Mouse (Mus musculus): ENCODE measurements around the gene Zfp566. TPM values are rescaled to one million over a fixed set of nuclear protein-coding genes. Genes with fewer than 3 reads are reported as not detected.

The Zfp566 gene
- polyA plus RNA-seq, 1 experiment from 2014 or later: 13.2 TPM

DNA sequence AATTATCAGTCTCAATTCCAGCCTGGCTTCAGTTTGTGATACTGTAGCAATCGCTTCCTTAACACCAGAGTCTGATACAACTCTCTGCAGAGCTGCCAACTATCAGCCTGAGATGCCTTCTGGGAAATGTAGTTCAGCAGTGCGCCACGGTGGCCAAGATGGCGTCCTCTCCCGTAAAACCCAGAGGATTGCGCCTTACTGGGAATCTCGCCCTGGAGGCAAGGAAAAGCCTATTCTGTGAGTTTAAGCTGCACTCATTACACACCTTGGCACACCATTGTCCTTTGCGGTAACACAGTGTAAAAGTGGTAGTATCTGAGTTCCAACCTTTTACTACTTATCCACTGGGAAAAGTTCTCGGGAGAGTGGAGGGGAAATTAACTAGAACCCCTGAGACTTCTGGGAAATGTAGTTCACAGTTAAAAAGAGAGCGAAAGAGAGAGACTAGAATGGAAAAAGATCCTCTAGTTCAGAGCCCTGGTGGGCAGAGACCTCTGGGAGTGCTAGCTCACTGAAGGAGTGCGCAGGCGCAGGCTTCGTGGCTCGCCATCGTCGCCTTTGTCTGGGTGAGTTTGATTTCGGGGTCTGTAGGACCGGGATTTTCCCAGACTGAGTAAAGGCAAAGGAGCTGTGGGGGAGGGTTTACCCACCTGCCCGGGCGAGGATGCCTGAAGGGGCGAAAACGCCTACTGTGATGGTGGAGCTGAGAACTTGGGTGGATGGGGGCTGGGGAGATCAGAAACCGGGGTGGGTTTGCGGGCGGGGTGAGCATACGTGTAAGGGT lies 4.5 kb upstream of the Zfp566 start, which contains the start of gene Zfp260:
Gene Zfp260, plus strand, starts transcription at position 132 of the 784 bp plus-strand sequence.
- no peaks in the 10 kb centered on the region for H3K27me3 ChIP-seq (replicated peaks)
- H3K27ac ChIP-seq (replicated peaks): peak within 1 kb of the TSS; percentile 98
- peak; percentile 84 for ATAC-seq (ENCODE audit: low FRiP score)
- peak within 1 kb of the TSS; percentile 87 for H3K9ac ChIP-seq (replicated peaks)
- peaks cover 13% of the 10 kb centered on the region for H3K36me3 ChIP-seq
- under 1% methylated on average over 26 of the region's 26 CpGs for WGBS
- peaks cover 35% of the 10 kb centered on the region for H3K4me1 ChIP-seq
- H3K9me3 ChIP-seq (replicated peaks): no peaks in the 10 kb centered on the region
- H3K4me2 ChIP-seq: peak within 1 kb of the TSS; percentile 69
- peak within 1 kb of the TSS; percentile 68 for H3K4me3 ChIP-seq (replicated peaks)

DNA sequence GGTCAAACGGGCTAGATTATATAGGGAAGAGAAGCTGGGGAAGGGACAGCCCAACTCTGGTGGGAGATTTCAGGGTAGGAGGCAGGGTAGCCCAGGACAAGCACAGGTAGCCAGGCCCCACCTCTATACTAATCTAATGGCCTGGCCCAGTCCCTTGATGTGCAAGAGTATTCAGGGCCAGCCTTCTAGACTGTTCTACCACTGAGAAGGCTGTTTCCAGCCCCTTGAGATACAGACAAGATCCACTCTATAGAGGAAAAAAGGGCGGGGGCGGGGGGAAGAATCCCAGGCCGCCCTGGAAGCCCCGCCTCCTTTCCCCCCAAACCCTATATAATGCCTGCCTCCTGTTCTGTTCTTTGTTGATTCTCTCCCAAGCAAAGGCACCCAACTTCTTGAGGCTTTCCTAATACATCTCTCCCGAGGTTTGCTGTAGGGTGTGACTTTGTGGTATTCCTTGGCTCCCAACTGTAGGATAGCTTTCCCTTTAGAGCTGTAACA lies 3.6 kb upstream of the Zfp566 start:
- peak overlapping the region; percentile 87 for H3K9ac ChIP-seq (replicated peaks)
- 80% methylated on average over 6 of the region's 6 CpGs for WGBS

DNA sequence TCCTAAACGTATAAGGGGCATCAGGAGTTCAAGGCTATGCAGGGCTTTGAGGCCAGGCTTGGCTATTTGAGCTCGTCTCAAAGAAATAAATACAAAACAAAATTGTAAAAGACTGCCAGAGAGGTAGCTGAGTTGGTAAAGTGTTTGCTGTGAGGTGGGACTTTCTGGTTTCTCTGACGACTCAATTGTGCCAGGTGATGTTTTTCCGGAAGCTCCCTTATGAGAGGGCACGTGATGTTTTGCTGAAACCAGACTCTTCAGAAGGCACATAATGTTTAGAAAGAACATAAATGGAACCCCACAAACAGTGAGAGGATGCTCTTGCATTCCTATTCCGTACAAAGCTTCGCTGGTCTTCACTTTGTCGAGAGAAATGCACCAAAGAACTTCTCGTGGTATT lies 2.3 kb upstream of the Zfp566 start:
- 84% methylated on average over 9 of the region's 9 CpGs for WGBS
- ATAC-seq (ENCODE audit: low FRiP score): no peak
- Histone ChIP-seq H3K9ac (replicated peaks) (no peak overlapping the region), H3K4me2 (no peak overlapping the region), H3K9me3 (replicated peaks) (no peaks in the 10 kb centered on the region), H3K4me3 (replicated peaks) (no peak overlapping the region), H3K4me1 (peaks cover 51% of the 10 kb centered on the region), H3K27me3 (replicated peaks) (no peaks in the 10 kb centered on the region), H3K36me3 (no peaks in the 10 kb centered on the region), H3K27ac (replicated peaks) (no peak overlapping the region)

More for the DNA sequence above, 3.6 kb upstream of the Zfp566 start:
- no peaks in the 10 kb centered on the region for H3K9me3 ChIP-seq (replicated peaks)
- 0 out of 2 replicates have a peak, but pooled peaks cover 4% of the 10 kb centered on the region for H3K36me3 ChIP-seq
- peaks cover 42% of the 10 kb centered on the region for H3K4me1 ChIP-seq
- peak overlapping the region; percentile 68 for H3K4me3 ChIP-seq (replicated peaks)
- H3K27me3 ChIP-seq (replicated peaks): no peaks in the 10 kb centered on the region
- no peak for ATAC-seq (ENCODE audit: low FRiP score)
- peak overlapping the region; percentile 98 for H3K27ac ChIP-seq (replicated peaks)
- H3K4me2 ChIP-seq: peak overlapping the region; percentile 69

DNA sequence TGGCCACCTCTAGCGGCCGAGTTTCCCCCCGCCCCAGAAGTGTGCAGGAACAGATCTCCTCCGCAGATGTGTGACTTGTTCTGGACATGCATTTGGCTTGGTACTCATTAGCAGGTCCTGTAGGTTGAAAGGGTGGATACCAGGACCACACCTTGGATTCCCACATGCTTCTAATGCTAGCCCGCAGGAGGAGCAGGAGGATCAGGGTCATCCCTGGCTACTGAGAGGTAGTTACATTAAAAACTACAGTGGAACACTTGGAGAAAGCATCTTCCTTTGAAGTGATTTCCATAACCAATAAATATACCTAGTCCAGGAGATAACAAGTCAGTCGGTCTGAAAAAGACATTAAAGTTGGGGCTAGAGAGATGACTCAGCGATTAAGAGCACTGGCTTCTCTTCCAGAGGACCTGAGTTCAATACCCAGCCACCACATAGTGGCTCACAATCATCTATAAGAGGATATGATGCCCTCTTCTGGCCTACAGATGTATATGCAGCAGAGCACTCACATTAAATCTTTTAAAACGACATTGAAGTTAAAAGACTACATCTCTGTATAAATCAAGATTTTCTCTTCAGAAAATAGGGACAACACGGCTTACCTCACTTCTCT lies 751 bp upstream of the Zfp566 start:
- H3K9me3 ChIP-seq (replicated peaks): no peaks in the 10 kb centered on the region
- peak overlapping the region; percentile 90 for H3K27ac ChIP-seq (replicated peaks)
- WGBS: 9% methylated on average over 9 of the region's 9 CpGs

DNA sequence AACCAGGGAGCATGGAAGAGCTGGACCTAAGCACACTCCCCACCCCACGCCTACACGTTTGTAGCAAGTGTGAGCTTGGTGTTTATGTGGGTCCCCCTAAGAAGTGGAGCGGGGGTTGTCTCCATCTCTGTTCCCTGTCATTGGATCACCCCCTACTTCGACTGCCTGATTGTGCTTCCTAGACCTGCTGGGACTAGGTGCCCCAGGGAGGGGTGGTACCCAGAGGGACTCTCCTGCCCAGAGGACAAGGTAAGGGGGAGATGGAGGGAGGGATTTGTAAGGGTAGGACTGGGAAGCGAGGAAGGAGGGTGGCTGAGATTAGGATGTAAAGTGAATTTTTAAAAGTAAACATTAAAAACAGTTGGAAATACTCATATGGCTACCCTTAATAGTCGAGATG lies 922 bp downstream of the Zfp566 start:
- Histone ChIP-seq H3K27me3 (replicated peaks) (no peaks in the 10 kb centered on the region), H3K9me3 (replicated peaks) (no peaks in the 10 kb centered on the region), H3K4me3 (replicated peaks) (peak overlapping the region; percentile 65), H3K9ac (replicated peaks) (peak overlapping the region; percentile 62), H3K36me3 (peaks cover 26% of the 10 kb centered on the region), H3K27ac (replicated peaks) (no peak overlapping the region; the same call in 1 of the 2 replicates), H3K4me2 (peak overlapping the region; percentile 85), H3K4me1 (peaks cover 33% of the 10 kb centered on the region)
- ATAC-seq (ENCODE audit: low FRiP score): no peak
- 22% methylated on average over 6 of the region's 6 CpGs for WGBS

More for the DNA sequence above, 751 bp upstream of the Zfp566 start:
- peaks cover 9% of the 10 kb centered on the region for H3K36me3 ChIP-seq
- peak overlapping the region; percentile 85 for H3K4me2 ChIP-seq
- peak; percentile 1; the same call in 1 of the 2 replicates for ATAC-seq (ENCODE audit: low FRiP score)
- H3K9ac ChIP-seq (replicated peaks): peak overlapping the region; percentile 62
- peak overlapping the region; percentile 65 for H3K4me3 ChIP-seq (replicated peaks)
- H3K27me3 ChIP-seq (replicated peaks): no peaks in the 10 kb centered on the region
- H3K4me1 ChIP-seq: peaks cover 39% of the 10 kb centered on the region

DNA sequence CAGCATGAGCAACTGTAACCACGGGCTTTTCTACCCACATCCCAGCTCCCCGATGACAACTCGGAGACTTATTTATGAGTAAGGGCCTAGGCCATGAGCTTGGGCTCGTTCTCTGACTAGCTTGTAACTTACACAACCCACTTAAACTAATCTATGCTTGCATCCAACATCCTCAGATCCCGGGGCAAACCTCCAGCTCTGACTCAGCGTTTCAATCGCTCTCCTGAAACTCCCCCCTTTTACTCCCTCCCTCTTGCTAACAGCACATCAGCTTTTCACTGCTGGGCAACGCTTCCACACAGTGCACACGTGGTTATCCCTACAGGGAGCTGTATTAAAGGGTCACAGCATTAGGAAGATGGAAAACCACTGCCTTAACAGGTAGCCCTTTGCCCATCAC lies 3.8 kb downstream of the Zfp566 start:
- Histone ChIP-seq H3K9ac (replicated peaks) (no peak overlapping the region), H3K4me2 (no peak overlapping the region), H3K4me3 (replicated peaks) (no peak overlapping the region), H3K4me1 (peaks cover 26% of the 10 kb centered on the region), H3K27me3 (replicated peaks) (no peaks in the 10 kb centered on the region), H3K27ac (replicated peaks) (no peak overlapping the region), H3K9me3 (replicated peaks) (no peaks in the 10 kb centered on the region), H3K36me3 (peaks cover 41% of the 10 kb centered on the region)
- WGBS: 89% methylated on average over 9 of the region's 9 CpGs
- ATAC-seq (ENCODE audit: low FRiP score): no peak

DNA sequence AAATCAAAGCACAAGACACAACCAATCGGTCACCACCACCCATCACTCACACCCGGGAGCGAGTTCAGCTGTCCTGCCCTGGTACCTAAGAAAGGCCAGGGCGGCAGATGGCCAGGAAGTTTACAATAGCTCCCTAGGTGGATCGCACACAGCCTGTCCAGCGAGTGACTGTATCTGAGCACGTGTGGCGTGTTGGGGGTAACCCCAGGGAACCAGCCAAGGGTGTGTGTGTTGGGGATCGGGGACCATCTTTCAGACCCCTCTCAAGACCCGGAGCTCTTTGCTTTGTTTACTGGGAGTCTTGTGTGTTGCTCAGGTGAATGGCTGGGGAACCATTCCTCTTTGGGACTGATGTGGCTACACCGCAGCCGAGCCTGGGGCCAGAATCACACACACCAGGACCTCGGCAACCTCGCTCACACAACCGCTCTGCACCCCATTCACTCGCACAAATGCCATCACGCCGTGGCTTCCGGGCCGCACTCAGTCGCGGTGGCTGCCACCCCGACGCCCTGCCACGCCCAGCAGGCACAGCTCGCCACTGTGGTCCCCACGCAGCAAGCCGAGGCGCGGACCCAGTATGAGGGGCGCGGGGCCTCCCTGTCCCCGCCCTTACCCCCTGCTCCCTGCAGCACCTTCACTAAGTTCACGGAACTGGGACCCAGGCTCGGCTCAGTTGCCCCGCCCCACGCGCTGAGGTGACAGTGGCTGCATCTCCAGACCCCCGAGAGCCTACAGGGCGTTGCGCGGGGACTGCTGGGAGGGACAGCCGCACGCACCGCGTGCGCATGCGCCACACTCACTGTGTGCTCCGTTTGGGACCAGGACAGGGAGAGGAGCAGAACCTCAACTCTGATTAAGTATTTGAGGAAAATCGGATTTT lies 17.9 kb downstream of the Zfp566 start, which contains the start of gene Zfp82:
Gene Zfp82, minus strand, starts transcription at position 755 of the 883 bp plus-strand sequence.
- Histone ChIP-seq H3K9ac (replicated peaks) (peak within 1 kb of the TSS; percentile 83), H3K4me3 (replicated peaks) (peak within 1 kb of the TSS; percentile 64), H3K4me1 (peaks cover 11% of the 10 kb centered on the region), H3K27ac (replicated peaks) (peak within 1 kb of the TSS; percentile 84), H3K9me3 (replicated peaks) (no peaks in the 10 kb centered on the region), H3K27me3 (replicated peaks) (no peaks in the 10 kb centered on the region), H3K36me3 (peaks cover 20% of the 10 kb centered on the region), H3K4me2 (peak within 1 kb of the TSS; percentile 94)
- under 1% methylated on average over 50 of the region's 50 CpGs for WGBS
- peak; percentile 93 for ATAC-seq (ENCODE audit: low FRiP score)

DNA sequence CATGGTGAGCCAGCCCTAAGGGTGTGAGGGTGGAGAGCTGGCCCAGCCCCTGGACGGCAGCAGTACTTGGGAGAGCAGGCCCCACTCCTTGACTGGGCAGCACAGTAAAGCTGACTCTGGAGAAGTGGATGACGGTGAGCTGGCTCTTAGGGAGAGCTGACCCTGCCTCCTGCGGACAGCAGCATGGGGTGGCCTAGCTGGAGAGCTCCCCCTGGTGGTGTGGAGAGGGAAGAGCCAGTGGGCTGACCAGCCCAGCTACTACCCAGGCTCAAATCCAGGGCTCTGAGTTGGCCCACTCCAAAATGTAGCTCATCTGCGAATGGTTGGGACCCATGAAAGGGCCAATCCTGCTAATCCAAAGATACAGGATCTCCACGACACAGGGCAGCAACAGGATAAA lies 25.7 kb downstream of the Zfp566 start:
- Histone ChIP-seq H3K27me3 (replicated peaks) (no peaks in the 10 kb centered on the region), H3K27ac (replicated peaks) (no peak overlapping the region), H3K9me3 (replicated peaks) (no peaks in the 10 kb centered on the region), H3K4me1 (no peaks in the 10 kb centered on the region), H3K36me3 (peaks cover 58% of the 10 kb centered on the region), H3K9ac (replicated peaks) (no peak overlapping the region), H3K4me2 (no peak overlapping the region), H3K4me3 (replicated peaks) (no peak overlapping the region)
- no peak for ATAC-seq (ENCODE audit: low FRiP score)
- WGBS: 86% methylated on average over 5 of the region's 5 CpGs

DNA sequence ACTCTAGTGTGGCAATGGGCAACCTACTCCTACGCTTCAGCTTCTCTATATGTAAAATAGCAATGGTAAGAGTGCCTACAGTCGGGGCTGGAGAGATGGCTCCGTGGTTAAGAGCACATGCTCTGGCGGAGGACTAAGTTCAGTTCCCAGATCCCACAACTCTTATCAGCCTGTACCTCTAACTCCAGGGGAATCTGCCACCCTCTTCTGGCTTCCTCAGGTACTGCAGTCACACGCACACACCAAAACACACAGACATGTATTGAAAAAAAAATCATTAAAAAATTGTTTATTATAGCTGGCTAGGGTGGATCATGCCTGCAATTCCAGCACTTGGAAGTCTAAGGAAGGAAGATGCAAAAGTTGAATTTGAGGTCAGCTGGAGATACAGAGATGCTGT lies 27.8 kb downstream of the Zfp566 start:
- ATAC-seq (ENCODE audit: low FRiP score): no peak
- Histone ChIP-seq H3K4me2 (no peak overlapping the region), H3K36me3 (peaks cover 65% of the 10 kb centered on the region), H3K27ac (replicated peaks) (no peak overlapping the region), H3K4me3 (replicated peaks) (no peak overlapping the region), H3K9ac (replicated peaks) (no peak overlapping the region), H3K9me3 (replicated peaks) (no peaks in the 10 kb centered on the region), H3K27me3 (replicated peaks) (no peaks in the 10 kb centered on the region), H3K4me1 (no peaks in the 10 kb centered on the region)
- WGBS: 89% methylated on average over 5 of the region's 5 CpGs

DNA sequence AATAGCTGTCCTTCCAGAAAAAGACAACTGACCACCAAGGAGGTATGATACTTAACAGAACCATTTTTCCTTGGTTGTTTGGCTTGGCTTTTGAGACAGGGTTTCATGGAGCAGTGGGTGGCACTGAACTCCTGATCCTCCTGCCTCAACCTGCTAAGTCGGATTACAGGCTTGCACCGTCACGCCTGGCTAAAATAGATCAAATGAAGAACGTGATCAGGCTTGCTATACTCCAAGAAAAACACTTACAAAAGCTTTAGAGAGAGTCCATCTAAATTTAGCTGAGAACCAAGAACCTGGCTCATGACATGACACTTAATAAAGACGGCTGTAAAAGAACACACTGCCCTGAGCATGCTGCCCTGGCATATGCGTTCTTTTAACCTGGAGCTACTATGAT lies 30.0 kb downstream of the Zfp566 start:
- 90% methylated on average over 6 of the region's 6 CpGs for WGBS
- H3K36me3 ChIP-seq: peaks cover 73% of the 10 kb centered on the region
- no peak for ATAC-seq (ENCODE audit: low FRiP score)

DNA sequence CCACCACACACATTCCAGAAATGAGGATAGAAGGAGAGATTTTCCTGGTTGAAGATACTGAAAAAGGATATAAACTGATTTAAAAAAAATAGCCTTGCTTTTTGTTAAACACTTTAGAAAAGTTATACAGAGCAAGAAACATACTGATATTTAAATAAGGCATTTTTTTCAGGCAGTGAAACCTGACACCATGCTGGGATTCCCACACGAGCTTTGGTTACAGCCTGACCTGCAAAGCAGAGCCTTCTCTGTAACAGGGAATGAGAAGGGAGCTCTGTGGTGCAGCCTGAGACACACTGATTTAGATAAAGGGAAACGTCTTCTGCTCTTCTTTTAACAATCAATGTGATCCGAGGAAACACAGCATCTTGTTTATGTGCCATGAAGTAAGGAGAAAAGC lies 36.7 kb downstream of the Zfp566 start:
- whole genome bisulfite sequencing: 14% methylated on average over 3 of the region's 3 CpGs
- Histone ChIP-seq H3K9me3 (replicated peaks) (no peaks in the 10 kb centered on the region), H3K4me2 (no peak overlapping the region), H3K27ac (replicated peaks) (no peak overlapping the region), H3K4me1 (peaks cover 12% of the 10 kb centered on the region), H3K9ac (replicated peaks) (no peak overlapping the region), H3K36me3 (peaks cover 33% of the 10 kb centered on the region), H3K4me3 (replicated peaks) (no peak overlapping the region), H3K27me3 (replicated peaks) (no peaks in the 10 kb centered on the region)
- no peak for ATAC-seq (ENCODE audit: low FRiP score)

More for the DNA sequence above, 30.0 kb downstream of the Zfp566 start:
- Histone ChIP-seq H3K4me3 (replicated peaks) (no peak overlapping the region), H3K9ac (replicated peaks) (no peak overlapping the region), H3K27ac (replicated peaks) (no peak overlapping the region), H3K9me3 (replicated peaks) (no peaks in the 10 kb centered on the region), H3K27me3 (replicated peaks) (no peaks in the 10 kb centered on the region), H3K4me1 (no peaks in the 10 kb centered on the region), H3K4me2 (no peak overlapping the region)
